Mouse (Mus musculus): ENCODE measurements at regions not wholly inside any gene's neighbourhood (a gene's known extent, or its start where the extent isn't known, plus 50 kb on each side); places are given as distances from the start of the nearest gene placed in this dataset.
"Not testable (repeated sequence)": the region's sequence is repeated elsewhere in the genome, so short reads cannot be mapped to it uniquely, and the experiment has no call there.

GRCm38 (mm10) chr3:8310379-8311128 lies 1299.3 kb downstream of the Zfp704 start:
- DNase-seq (ENCODE audit: extremely low spot score, low read depth, low spot score) = no peak

DNA sequence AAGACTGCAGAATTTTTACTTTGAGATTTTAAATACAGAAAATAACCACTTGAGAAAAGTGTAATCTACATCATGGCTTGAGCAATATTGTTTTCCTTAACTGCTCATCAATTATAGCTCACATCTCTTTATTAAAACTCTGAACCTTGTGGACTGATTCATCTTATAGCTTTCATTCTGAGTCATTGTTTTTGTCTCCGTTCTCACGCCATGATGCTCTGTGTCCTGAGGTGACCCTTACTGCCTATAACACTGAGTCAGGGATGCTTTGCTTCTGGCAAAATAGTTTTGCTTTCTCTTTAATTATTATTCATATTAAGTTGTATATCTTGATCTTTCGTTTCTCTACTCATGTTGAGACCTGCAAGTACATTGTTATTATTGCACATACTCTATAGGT lies 1302.6 kb downstream of the Zfp704 start:
- no peak for DNase-seq (ENCODE audit: extremely low spot score, low read depth, low spot score)

GRCm38 (mm10) chr3:8304784-8305183 lies 1305.1 kb downstream of the Zfp704 start:
- no peak for DNase-seq (ENCODE audit: extremely low spot score, low read depth, low spot score)

- no peak for DNase-seq (ENCODE audit: extremely low spot score, low read depth, low spot score)
Observed at GRCm38 (mm10) chr3:8293036-8293435, 1316.8 kb downstream of the Zfp704 start.

DNA sequence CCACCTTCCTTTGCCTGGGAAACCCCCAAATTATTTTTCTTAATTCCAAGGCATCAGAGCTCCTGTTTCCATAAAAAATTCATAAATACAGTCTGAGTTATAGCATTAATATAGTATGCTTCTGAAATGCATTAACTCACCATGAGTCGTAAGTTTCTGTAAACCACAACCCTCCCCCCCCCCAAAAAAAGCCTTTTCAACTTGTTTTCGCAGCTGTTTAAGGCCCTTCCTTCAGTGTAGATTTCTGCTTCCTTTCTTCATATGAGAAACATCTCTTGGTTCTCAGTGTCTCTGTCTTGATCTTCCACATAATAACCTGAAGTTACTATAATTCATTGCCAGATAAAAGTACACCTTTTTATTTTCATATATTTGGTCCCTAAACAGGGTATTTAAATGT lies 1320.3 kb downstream of the Zfp704 start:
- no peak for DNase-seq (ENCODE audit: extremely low spot score, low read depth, low spot score)

DNA sequence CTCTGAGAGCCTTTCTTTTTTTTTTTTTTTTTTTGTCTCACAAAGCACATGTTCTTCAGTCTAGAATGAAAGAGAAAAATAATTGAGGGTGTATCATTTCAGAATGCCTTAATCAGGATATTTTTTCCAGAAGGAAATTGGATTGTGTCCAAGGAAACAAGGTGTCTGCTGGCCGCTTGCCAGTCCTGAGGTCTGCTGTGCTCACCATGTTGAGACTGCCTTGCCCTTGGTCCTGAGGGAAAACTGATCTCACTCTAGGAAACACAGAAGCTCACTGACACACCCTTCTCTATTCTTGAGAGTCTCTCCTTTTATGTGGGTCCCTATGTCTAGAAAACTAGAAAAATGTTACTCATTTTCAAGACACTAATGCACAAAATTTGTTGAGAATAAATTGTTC lies 1321.4 kb downstream of the Zfp704 start:
- DNase-seq (ENCODE audit: extremely low spot score, low read depth, low spot score) = no peak

DNA sequence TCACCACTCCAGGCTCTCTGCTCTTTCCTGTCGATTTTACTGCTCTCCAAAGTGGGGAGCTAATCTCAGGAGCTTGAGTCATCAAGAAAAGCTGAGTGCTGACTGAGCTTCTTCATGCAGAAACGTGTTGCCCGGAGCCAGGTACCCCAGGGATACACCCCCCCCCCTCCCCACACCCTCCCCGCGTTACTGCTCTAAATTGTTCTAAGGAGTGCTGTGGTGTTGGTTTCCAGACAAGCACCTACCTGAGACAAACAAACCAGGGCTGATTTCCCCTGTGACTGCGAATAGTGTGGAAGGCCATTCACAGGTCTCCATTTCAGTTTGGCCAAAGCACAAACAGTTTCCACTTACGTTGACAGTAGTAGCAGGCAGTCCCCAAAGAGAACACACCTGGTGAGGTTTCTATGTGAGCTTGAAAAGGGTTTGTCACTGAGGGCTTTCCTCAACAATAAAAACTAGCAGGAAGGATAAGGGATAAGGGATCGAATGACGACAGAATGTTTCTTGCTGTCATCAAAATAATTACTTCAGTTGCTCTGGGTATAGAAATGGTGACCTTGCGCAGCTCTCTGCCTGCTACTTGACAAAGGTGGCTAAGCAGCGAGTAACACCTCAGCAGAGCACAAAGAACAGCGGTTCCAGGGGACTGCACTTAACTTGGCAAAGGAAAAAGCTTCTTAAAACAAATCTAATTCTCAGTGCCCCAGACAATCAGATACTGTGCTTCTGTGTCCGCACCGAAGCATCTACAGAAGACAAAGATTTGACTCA lies 1325.0 kb downstream of the Zfp704 start:
- no peak for DNase-seq (ENCODE audit: extremely low spot score, low read depth, low spot score)

DNA sequence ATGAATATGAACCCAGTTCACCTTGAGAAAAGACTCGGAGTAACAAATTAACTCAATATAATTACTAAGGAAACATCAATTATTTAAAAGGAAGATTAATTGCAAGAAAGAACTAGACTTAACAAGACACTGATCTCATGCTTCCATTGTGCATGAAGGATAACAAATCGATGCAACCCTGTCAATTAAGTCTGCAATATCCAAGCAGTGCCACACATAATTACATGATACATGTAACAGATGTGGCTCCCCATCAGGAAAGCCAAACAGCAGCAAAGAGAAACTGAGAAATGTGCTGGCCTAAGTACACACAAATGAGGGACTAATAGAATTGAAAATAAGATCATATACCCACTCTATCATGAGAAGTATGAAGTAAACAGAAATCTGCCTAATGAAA lies 1327.5 kb downstream of the Zfp704 start:
- no peak for DNase-seq (ENCODE audit: extremely low spot score, low read depth, low spot score)

- no peak for DNase-seq (ENCODE audit: extremely low spot score, low read depth, low spot score)
Observed at GRCm38 (mm10) chr3:8276661-8277060, 1333.2 kb downstream of the Zfp704 start.

DNA sequence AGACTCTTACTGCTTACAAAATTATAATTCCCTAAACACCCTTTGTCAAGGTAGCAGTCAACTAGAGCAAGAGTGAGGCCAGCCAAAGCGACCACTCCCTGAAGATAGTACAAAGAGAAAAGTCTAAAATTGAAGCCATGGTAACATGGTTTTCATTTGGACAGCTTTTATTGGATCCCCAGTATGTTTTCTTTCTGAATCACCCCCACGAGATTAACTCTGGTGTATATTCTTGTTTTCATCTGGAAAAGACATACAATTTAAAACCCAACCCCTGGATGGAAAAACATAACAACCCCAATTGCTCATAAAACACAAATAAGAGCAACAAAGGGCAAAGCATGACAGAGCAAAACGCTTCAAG lies 1339.0 kb downstream of the Zfp704 start:
- DNase-seq (ENCODE audit: extremely low spot score, low read depth, low spot score) = no peak

- no peak for DNase-seq (ENCODE audit: extremely low spot score, low read depth, low spot score)
Observed at GRCm38 (mm10) chr3:8270009-8270934, 1339.6 kb downstream of the Zfp704 start.

- no peak for DNase-seq (ENCODE audit: extremely low spot score, low read depth, low spot score)
Observed at GRCm38 (mm10) chr3:8265783-8266182, 1344.1 kb downstream of the Zfp704 start.

DNA sequence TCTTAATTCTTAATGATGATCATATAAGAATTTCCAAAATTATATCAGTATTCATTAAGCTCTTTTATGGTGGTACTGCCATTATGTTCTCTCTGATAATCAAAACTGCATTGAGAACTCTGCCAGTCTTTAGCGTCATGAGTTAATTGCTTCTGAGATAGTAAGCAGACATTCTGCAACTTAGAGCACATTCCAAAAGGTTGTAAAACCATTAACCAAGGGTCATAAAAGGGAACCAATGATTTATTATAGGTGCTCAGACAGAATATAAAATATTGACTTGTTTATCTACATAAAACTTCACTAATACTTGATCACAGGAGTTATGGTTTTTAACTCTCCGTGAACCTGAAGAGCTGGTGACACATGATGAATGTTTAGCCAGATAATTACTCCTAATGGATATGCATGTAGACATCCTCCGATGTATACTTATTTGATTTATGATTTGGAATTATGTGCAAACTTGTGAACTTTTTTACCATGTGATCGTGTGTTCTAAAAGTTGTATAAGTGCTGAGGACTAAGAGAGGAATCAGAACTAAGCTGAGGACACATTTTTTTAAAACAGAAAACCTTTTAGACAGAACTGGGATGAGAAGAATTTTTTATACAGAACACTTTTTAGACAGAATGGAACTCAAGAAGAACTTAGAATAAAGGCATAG lies 1345.4 kb downstream of the Zfp704 start:
- no peak for DNase-seq (ENCODE audit: extremely low spot score, low read depth, low spot score)

DNA sequence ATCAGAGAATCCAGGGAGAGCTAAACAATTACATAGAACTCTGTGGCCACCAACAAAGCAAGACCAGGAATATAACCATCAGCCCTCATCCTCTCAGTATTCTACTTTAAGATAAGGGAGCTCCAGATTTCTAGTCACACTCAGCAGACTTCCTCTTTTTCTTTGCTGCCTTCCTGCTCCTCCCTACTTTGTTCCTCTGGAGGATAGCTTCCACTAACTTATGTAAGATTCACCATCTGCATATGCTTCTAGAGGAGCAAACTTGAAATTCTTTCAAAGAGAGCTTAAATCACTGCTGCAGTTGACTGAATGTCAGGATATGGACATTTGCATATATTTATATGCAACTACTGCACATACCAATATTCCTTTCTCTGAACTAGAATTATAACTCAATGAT lies 1352.6 kb downstream of the Zfp704 start:
- DNase-seq (ENCODE audit: extremely low spot score, low read depth, low spot score) = no peak

DNA sequence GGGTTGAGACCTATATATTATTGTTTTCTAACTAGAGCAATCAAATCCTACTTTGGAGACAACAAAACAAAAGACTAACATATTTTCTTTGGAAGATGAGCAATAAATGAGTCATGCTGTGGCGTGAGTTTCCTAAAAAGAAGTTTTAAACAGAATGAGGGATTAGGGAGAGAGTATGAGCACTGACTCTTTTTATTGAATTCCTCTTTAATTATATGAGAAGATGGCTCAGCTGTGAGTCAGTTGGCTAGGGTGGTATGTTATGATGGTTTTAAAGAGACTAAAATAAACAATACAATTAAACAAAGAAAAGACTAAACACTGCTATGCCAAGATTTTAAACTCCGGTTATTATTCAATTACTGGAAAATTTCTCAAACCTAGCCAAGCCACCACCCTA lies 1357.6 kb downstream of the Zfp704 start:
- DNase-seq (ENCODE audit: extremely low spot score, low read depth, low spot score) = no peak

GRCm38 (mm10) chr3:8248911-8249310 lies 1361.0 kb downstream of the Zfp704 start:
- DNase-seq (ENCODE audit: extremely low spot score, low read depth, low spot score) = no peak

GRCm38 (mm10) chr3:8245822-8246221 lies 1364.1 kb downstream of the Zfp704 start:
- DNase-seq (ENCODE audit: extremely low spot score, low read depth, low spot score) = not testable (repeated sequence)

- peak; percentile 97 for DNase-seq (ENCODE audit: extremely low spot score, low read depth, low spot score)
Observed at GRCm38 (mm10) chr3:8245195-8245789, 1364.6 kb downstream of the Zfp704 start.

DNA sequence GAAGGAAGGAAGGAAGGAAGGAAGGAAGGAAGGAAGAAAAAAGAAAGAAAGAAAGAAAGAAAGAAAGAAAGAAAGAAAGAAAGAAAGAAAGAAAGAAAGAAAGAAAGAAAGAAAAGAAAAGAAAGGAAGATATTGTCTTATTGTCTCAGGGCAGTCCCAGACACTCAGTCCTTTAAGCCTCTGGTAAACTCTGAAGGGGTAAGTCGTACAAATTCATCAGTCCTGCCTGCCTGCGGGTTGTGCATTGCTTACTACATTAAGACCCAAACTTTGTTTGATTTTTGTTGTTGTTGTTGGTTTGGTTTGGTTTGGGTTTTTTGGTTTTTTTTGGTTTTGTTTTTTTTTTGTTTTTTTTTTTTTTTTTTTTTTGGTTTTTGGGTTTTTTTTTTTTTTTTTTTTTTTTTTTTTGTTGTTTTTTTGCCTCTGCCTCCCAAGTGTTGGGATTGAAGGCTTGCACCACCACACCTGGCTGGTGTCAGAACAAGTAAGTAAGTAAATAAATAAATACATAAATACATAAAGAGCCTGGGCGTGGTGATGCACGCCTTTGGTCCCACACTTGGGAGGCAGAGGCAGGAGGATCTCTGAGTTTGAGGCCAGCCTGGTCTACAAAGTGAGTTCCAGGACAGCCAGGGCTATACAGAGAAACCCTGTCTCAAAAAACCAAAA lies 1365.2 kb downstream of the Zfp704 start:
- peak; percentile 62 for DNase-seq (ENCODE audit: extremely low spot score, low read depth, low spot score)
